Comparison of ENCODE assay signal across 22 mouse cellular contexts in the genomic region with DNA sequence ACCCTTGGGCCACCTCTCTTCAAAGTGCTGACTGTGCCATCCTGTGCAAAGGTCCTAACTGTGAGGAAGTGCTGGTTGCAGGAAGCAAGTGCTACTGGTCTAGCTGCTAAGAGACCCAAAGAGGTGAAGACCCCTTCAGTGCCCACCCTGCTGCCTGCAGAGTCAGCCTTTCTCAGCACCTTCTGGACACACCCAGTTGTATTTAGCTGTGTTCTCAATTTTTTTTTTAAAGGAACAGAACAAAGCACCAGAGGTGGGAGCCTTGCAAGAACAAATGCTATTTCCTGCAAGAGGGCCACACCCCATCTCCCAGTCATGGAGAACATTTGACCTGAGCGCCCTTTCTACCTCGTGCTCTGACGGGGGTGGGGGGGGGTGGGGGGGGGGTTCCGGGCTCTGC.
"Had no signal": no experiment of that assay in that cellular context is flagged by ENCODE, and none has a peak within 500 bp of the region (broad histone marks: within the 10 kb centered on the region; RNA-seq: fewer than 3 reads in every experiment).

No protein-coding gene starts in this region.

- H3K4me1 ChIP-seq: limb, embryonic 12.5 days; limb, embryonic 15.5 days; megakaryocyte, embryonic 14.5 days had no signal

- DNase-seq: kidney, postnatal 25 days; layer of hippocampus, adult 9-11 months; left cerebral cortex, postnatal 4 days; liver, postnatal 0 days; lung, embryonic 14.5 days; thymus, adult 18-20 months; thymus, postnatal 36 days had no signal

- H3K4me2 ChIP-seq: limb, embryonic 12.5 days; limb, embryonic 15.5 days; liver, embryonic 11.5 days; lung, embryonic 14.5 days; midbrain, embryonic 13.5 days; neural tube, embryonic 13.5 days had no signal

- H3K4me3 ChIP-seq: layer of hippocampus, adult 2 months; left cerebral cortex, adult 2 months; limb, embryonic 12.5 days; limb, embryonic 15.5 days; megakaryocyte, embryonic 14.5 days; midbrain, embryonic 10.5 days; midbrain, embryonic 13.5 days; myocyte; neural tube, embryonic 13.5 days had no signal

- H3K9me3 ChIP-seq: limb, embryonic 12.5 days; limb, embryonic 15.5 days; midbrain, embryonic 10.5 days; midbrain, embryonic 13.5 days; neural tube, embryonic 13.5 days had no signal

- H3K27ac ChIP-seq: kidney, postnatal 0 days; layer of hippocampus, adult 2 months; left cerebral cortex, adult 2 months; limb, embryonic 12.5 days; limb, embryonic 15.5 days; liver, embryonic 14.5 days; macrophage; midbrain, embryonic 10.5 days; midbrain, embryonic 13.5 days; neural tube, embryonic 13.5 days had no signal

- H3K27me3 ChIP-seq: limb, embryonic 15.5 days; megakaryocyte, embryonic 14.5 days; neural tube, embryonic 13.5 days had no signal

- H3K9ac ChIP-seq: limb, embryonic 12.5 days; limb, embryonic 15.5 days; liver, embryonic 14.5 days; liver, postnatal 0 days; lung, embryonic 14.5 days; midbrain, embryonic 13.5 days; neural tube, embryonic 13.5 days had no signal

- H3K36me3 ChIP-seq: limb, embryonic 12.5 days; limb, embryonic 15.5 days; midbrain, embryonic 10.5 days; midbrain, embryonic 13.5 days; neural tube, embryonic 13.5 days had no signal

- ATAC-seq: liver, postnatal 0 days; lung, postnatal 0 days; midbrain, embryonic 13.5 days; midbrain, embryonic 16.5 days had no signal
